Mouse (Mus musculus) liver, embryonic 15.5 days (tissue): ENCODE data around the gene Tmem199. TPM values are rescaled to one million over a fixed set of nuclear protein-coding genes. Genes with fewer than 3 reads are reported as not detected.

ENCODE experiments used
- ATAC-seq: fragments of 200-750 bp; cut with Nextera tagmentation; 2 replicates; pipeline ENCODE4 v1.8.0; 2017; ENCODE audit warnings: moderate number of reproducible peaks, mild to moderate bottlenecking, moderate library complexity; ENCODE audit not compliant: insufficient read depth
- H3K27ac ChIP-seq: fragments of 300-500 bp; sonication (generic); replicated peaks from 2 replicates; pipeline ENCODE4 v1.5.1; 2015; ENCODE audit warnings: mild to moderate bottlenecking, inconsistent platforms
- H3K27me3 ChIP-seq: fragments of 300-500 bp; sonication (generic); 2 replicates; pipeline ENCODE4 v1.6.1; 2015; ENCODE audit warnings: mild to moderate bottlenecking, inconsistent platforms
- H3K36me3 ChIP-seq: fragments of 300-500 bp; sonication (generic); replicated peaks from 2 replicates; pipeline ENCODE4 v1.6.1; 2015; ENCODE audit warnings: moderate library complexity, mild to moderate bottlenecking, inconsistent platforms
- H3K4me1 ChIP-seq: fragments of 300-500 bp; sonication (generic); replicated peaks from 2 replicates; pipeline ENCODE4 v1.6.1; 2015; ENCODE audit warnings: inconsistent platforms
- H3K4me2 ChIP-seq: fragments of 300-500 bp; sonication (generic); 2 replicates; pipeline ENCODE4 v1.6.1; 2015; ENCODE audit warnings: moderate library complexity, mild to moderate bottlenecking, inconsistent platforms
- H3K4me3 ChIP-seq: fragments of 300-500 bp; sonication (generic); replicated peaks from 2 replicates; pipeline ENCODE4 v1.5.1; 2015; ENCODE audit warnings: mild to moderate bottlenecking, inconsistent platforms
- H3K9ac ChIP-seq: fragments of 300-500 bp; sonication (generic); 2 replicates; pipeline ENCODE4 v1.6.1; 2015; ENCODE audit warnings: moderate library complexity, mild to moderate bottlenecking, inconsistent platforms
- H3K9me3 ChIP-seq: fragments of 300-500 bp; sonication (generic); replicated peaks from 2 replicates; pipeline ENCODE4 v1.6.1; 2016; ENCODE audit warnings: inconsistent platforms
- WGBS: fragments of 180-500 bp; shearing (Covaris S2); methylation state at CpG from one replicate; pipeline ENCODE4 v1.1.7; 2015; ENCODE audit warnings: mixed read lengths; ENCODE audit not compliant: insufficient replicate concordance; 5-methylcytosine and 5-hydroxymethylcytosine counted together
- polyA plus RNA-seq: library from polyadenylated mRNA; unstranded; fragments of >200 nt; fragmentation: Nextera tagmentation; extraction: Ambion mirVana; gene quantifications from 2 replicates; pipeline ENCODE4 v1.2.1, GENCODE M21; 2015

Tmem199 gene
- polyA plus RNA-seq, 1 experiment from 2014 or later = 20.4 TPM

DNA sequence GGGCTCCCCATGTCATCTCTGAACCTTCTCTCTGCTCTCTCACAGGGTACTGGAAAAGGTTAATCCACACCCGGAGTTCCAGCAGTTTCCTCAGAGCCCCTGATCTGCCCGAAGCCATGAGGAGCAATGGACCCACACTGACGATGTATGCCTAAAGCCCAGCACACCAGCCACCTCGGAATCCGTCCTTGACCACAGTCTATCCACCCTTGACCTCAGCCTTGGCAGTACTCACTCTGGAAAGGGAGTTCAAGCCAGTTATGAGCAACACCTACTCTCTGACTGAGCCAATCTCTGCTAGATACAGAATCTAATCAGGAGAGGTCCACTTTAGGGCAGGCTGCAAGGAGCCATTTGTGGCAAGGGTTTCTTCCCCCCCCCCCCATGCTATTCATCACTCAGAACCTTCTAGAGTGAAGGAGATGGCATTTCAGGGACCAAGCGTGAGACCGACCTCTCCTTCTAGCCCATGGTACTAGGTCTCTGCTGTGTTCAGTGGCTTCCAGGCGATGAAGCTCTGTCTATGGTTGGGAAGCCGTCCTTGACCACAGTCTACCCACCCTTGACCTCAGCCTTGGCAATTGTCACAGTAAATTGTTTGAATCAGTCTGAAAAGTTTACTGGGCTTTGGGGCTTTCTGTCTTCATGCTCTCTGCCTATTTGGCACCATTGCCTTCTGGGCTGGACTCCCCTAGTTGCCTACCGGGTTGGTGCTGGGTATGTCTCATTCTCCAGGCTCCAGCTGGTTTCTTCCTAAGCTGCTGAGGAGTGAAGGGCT, 40.5 kb downstream of the Tmem199 start:
- no peaks in the 10 kb centered on the region for H3K9me3 ChIP-seq
- peaks cover 10% of the 10 kb centered on the region for H3K4me1 ChIP-seq
- ATAC-seq = no peak
- WGBS = 59% methylated on average over 10 of the region's 10 CpGs
- H3K4me2 ChIP-seq = no peak overlapping the region
- no peak overlapping the region for H3K27ac ChIP-seq
- H3K27me3 ChIP-seq = no peaks in the 10 kb centered on the region
- H3K36me3 ChIP-seq = no peaks in the 10 kb centered on the region
- H3K9ac ChIP-seq = no peak overlapping the region
- H3K4me3 ChIP-seq = no peak overlapping the region

DNA sequence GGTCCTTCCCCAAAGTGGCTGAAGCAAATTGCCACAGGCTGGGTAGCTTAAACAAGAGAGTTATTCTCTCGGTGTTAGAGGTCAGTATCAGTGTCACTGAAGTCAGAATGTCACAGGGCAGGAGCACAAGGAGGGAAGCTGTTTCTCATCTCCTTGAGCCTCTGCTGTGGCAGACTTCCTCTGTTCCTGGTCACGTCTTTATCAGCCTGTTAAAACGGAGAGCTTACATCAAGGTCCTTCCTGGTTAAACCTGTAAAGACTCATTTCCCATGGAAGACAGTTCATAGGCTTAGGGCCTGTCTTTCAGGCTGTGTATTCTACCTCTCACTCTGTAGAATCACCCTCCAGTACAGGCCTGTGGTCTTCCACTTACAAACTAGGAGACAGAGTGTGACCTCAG, 44.0 kb downstream of the Tmem199 start:
- no peaks in the 10 kb centered on the region for H3K9me3 ChIP-seq
- no peak overlapping the region for H3K4me2 ChIP-seq
- peaks cover 44% of the 10 kb centered on the region for H3K4me1 ChIP-seq
- no peak overlapping the region for H3K27ac ChIP-seq
- no peaks in the 10 kb centered on the region for H3K27me3 ChIP-seq
- no peak overlapping the region for H3K9ac ChIP-seq
- no peak for ATAC-seq
- 22% methylated on average over 3 of the region's 3 CpGs for WGBS
- H3K36me3 ChIP-seq = no peaks in the 10 kb centered on the region
- no peak overlapping the region for H3K4me3 ChIP-seq

DNA sequence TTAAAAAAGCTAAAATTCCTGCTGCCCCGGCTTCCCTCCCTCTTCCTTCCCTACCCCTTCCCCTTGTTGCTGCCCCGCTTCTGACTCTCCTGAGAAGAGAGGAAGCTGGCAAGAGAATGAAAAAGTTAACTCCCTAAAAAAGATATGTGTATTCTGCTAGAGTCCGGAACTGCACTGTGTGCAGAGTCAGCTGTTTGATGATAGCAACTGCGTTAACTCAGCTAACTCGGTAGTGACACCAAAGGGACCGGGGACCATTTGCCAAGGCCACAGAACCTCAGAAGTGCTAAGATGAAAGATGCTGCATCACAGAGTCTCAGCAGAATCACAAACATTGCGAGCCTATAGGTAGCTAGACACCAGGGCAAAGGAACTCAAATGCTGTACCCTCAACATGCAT, 44.5 kb downstream of the Tmem199 start:
- no peak overlapping the region for H3K9ac ChIP-seq
- no peak for ATAC-seq
- no peaks in the 10 kb centered on the region for H3K36me3 ChIP-seq
- no peak overlapping the region for H3K4me2 ChIP-seq
- no peak overlapping the region for H3K27ac ChIP-seq
- no peak overlapping the region for H3K4me3 ChIP-seq
- no peaks in the 10 kb centered on the region for H3K27me3 ChIP-seq
- peaks cover 46% of the 10 kb centered on the region for H3K4me1 ChIP-seq
- 62% methylated on average over 7 of the region's 7 CpGs for WGBS
- no peaks in the 10 kb centered on the region for H3K9me3 ChIP-seq

DNA sequence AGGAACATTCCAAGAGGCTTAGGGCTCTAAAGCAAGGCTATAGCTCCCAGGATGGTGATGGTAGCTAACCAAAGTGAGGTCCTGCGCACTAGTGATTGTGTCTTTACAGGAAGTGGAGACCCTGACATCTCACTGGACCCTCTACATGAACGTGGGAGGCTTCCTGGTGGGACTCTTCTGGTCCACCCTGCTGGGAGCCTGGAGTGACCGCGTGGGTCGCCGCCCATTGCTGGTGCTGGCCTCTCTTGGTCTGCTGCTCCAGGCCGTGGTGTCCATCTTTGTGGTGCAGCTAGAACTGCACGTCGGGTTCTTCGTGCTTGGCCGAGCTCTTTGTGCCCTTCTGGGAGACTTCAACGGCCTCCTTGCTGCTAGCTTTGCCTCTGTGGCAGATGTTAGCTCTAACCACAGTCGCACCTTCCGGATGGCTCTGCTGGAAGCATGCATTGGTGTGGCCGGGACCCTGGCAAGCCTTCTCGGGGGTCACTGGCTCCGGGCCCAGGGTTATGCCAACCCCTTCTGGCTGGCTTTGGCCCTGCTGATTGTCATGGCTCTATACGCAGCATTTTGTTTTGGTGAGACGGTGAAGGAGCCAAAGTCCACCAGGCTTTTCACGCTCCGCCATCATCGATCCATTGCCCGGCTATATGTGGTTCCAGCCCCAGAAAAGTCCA, 45.6 kb downstream of the Tmem199 start:
- Histone ChIP-seq H3K9ac (no peak overlapping the region; the same call in 1 of the 2 replicates), H3K4me3 (peak overlapping the region; percentile 62), H3K27me3 (no peaks in the 10 kb centered on the region), H3K4me2 (peak overlapping the region; percentile 83), H3K36me3 (no peaks in the 10 kb centered on the region), H3K4me1 (peaks cover 46% of the 10 kb centered on the region), H3K27ac (peak overlapping the region; percentile 76; the same call in 1 of the 2 replicates), H3K9me3 (no peaks in the 10 kb centered on the region)
- 65% methylated on average over 23 of the region's 23 CpGs for WGBS
- ATAC-seq = no peak

DNA sequence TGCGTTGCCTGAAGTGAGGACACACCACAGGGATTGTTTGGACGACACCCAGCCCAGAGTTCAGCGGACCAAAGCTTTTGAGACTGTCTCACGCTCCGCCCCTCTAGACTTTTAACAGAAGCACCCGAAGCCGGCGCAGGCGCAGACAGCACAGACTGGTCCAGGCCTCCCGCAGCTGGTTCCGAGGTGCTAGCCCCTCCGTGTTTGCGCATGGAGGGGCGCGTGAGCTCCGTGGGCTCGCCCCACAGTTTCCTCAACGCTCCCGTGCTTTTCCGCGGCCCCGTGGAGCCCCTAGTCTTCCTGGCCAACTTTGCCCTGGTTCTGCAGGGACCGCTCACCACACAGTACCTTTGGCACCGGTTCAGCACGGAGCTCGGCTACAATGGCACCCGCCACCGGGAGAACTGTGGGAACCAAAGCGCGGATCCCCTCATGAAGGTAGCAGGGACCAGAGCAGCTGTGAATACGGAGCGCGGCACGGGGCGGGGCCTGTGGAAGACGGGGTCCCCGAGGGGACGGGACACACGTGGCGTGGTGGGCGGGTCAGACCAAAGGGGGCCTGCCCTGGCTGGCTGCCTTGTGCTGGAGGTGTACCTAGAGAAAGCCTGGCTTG, 46.3 kb downstream of the Tmem199 start, which contains the start of gene Slc46a1:
TSS of gene Slc46a1 (plus strand) at position 130 of the 613 bp plus-strand sequence.
- Histone ChIP-seq H3K9me3 (no peaks in the 10 kb centered on the region), H3K27me3 (no peaks in the 10 kb centered on the region), H3K9ac (peak within 1 kb of the TSS; percentile 59), H3K4me2 (peak within 1 kb of the TSS; percentile 83), H3K27ac (peak within 1 kb of the TSS; percentile 76), H3K36me3 (no peaks in the 10 kb centered on the region), H3K4me3 (peak within 1 kb of the TSS; percentile 62), H3K4me1 (peaks cover 46% of the 10 kb centered on the region)
- under 1% methylated on average over 41 of the region's 41 CpGs for WGBS
- peak; percentile 85 for ATAC-seq

DNA sequence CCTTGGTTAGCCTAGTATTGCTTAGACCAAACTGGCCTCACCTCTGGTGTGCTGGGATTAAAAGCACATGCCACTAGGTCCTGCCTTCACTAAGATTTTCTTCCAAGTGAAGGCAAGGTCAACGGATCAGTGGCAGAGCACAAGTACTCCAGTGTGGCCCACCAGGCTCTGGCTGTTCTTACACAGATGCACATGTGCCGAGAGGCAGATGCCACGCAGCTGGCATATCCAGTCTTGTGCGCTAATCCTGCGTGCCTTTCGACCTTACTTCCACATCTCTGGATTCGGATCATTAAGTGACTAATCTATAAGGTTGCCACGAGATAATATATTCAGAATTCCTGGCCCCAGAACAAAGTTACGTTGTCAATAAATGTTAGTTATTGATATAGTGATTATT, 46.9 kb downstream of the Tmem199 start:
- Histone ChIP-seq H3K4me1 (peaks cover 46% of the 10 kb centered on the region), H3K4me3 (peak overlapping the region; percentile 62), H3K4me2 (peak overlapping the region; percentile 83), H3K27ac (no peak overlapping the region), H3K36me3 (no peaks in the 10 kb centered on the region), H3K27me3 (no peaks in the 10 kb centered on the region), H3K9ac (no peak overlapping the region), H3K9me3 (no peaks in the 10 kb centered on the region)
- no peak for ATAC-seq
- 47% methylated on average over 9 of the region's 9 CpGs for WGBS

DNA sequence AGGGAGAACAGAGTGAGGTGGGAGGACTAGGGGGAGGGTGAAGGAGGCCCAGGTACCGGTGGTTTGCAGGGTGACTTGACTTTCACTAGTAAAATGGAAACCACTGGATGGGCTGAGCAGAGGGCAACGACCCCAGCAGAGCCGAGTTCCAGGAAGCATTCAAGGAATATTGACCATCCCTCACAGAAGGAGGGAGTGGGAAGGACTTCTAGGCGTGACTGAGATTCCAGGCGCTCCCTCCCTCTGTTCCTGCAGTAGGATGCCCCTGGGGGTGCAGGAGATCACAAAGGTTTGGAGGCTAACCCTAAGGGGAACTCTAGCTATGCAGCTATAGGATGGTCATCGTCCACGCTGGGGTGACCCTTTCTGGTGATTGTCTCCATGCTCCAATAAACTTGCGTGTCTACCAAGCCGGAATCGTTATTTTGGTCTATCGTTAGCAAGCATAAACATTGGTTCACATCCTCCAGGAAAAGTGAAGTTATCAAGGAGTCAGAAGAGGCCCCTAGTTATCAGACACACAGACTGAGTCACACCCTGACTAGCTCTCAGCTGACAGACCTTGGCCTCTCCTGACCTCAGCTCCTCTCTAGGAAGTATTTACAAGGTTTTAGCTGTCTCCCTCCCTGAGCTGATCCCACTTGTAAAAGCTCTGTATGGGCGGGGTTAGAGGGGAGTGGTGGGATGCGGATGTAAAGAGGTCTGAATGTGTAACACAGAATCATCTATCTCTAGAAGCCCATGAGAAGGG, 48.5 kb downstream of the Tmem199 start:
- peak overlapping the region; percentile 7; the same call in 1 of the 2 replicates for H3K4me2 ChIP-seq
- ATAC-seq = no peak
- 44% methylated on average over 13 of the region's 13 CpGs for WGBS
- no peaks in the 10 kb centered on the region for H3K36me3 ChIP-seq
- H3K27ac ChIP-seq = no peak overlapping the region
- peaks cover 46% of the 10 kb centered on the region for H3K4me1 ChIP-seq
- H3K9ac ChIP-seq = no peak overlapping the region
- no peak overlapping the region for H3K4me3 ChIP-seq
- H3K9me3 ChIP-seq = no peaks in the 10 kb centered on the region
- no peaks in the 10 kb centered on the region for H3K27me3 ChIP-seq

DNA sequence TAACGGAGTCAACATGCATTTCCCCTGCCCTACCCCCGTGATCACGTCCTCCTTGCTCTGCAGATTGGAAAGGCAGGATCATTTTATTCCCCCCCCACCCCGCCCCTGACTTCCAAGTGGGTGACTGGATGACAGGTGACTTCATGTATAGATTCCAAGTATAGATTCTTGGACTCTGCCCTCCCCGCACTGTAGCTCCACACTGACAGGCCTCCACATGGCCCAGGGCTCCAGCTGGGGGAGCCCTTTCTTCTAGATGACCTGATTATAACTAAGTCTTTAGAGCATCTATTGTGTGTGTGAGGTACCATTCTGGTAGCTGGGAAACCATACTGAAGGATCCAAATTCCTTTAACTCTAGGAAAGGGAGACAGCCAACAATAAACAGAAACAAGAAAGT, 49.3 kb downstream of the Tmem199 start:
- peaks cover 44% of the 10 kb centered on the region for H3K4me1 ChIP-seq
- H3K9ac ChIP-seq = no peak overlapping the region
- H3K27ac ChIP-seq = no peak overlapping the region
- 61% methylated on average over 5 of the region's 5 CpGs for WGBS
- no peak overlapping the region for H3K4me2 ChIP-seq
- no peaks in the 10 kb centered on the region for H3K27me3 ChIP-seq
- no peak overlapping the region for H3K4me3 ChIP-seq
- no peaks in the 10 kb centered on the region for H3K9me3 ChIP-seq
- H3K36me3 ChIP-seq = no peaks in the 10 kb centered on the region
- no peak for ATAC-seq

DNA sequence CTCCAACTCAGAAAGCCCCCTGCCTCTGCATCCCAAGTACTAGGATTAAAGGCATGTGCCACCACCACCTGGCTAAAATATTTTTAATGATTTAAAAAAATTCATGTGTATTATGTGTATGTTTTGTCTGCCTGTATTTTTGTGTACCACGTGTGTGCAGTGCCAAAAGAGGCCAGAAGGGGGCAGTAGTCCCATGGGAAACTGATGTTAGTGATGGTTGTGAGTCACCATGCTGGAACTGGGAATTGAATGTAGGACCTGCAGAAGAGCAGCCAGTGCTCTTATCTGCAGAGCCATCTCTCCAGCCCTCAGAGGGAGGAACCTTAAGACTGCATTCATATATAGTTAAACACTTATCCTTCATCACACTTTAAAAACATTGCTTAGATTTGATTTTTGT, 50.1 kb downstream of the Tmem199 start:
- 56% methylated on average over 1 of the region's 1 CpGs for WGBS
- Histone ChIP-seq H3K9ac (no peak overlapping the region), H3K27ac (no peak overlapping the region), H3K36me3 (no peaks in the 10 kb centered on the region), H3K4me3 (no peak overlapping the region), H3K27me3 (no peaks in the 10 kb centered on the region), H3K4me1 (peaks cover 39% of the 10 kb centered on the region), H3K9me3 (no peaks in the 10 kb centered on the region), H3K4me2 (no peak overlapping the region)
- no peak for ATAC-seq

DNA sequence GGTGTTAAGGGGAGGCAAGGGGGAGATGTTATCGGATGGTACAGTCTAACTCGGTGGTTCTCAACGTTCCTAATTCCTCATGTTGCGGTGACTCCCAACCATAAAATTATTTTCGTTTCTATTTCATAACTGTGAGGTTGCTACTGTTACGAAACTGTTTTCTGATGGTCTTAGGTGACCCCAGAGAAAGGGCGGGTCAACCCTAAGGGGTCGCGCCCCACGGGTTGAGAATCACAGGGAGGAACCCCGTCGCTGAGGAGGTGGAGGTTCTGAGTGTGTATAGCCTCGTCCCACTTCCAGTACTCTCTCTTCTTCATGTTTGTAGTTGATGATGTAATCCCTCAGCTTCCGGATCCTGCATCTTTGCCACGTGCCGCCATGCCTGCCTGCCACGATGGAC, 53.2 kb downstream of the Tmem199 start:
- no peak overlapping the region for H3K9ac ChIP-seq
- H3K36me3 ChIP-seq = no peaks in the 10 kb centered on the region
- H3K4me2 ChIP-seq = no peak overlapping the region
- WGBS = 65% methylated on average over 17 of the region's 17 CpGs
- no peak overlapping the region for H3K4me3 ChIP-seq
- peaks cover 11% of the 10 kb centered on the region for H3K4me1 ChIP-seq
- ATAC-seq = no peak
- no peaks in the 10 kb centered on the region for H3K27me3 ChIP-seq
- no peak overlapping the region for H3K27ac ChIP-seq
- H3K9me3 ChIP-seq = no peaks in the 10 kb centered on the region
